Mouse (Mus musculus): ENCODE data around the gene Gm3336.
A peak's percentile ranks its signal among the peaks of the same experiment; 100 is the strongest.

Gene Gm3336

GRCm38 (mm10) chr8:70716521-70717400 is 1.6 kb upstream of the Gm3336 start:
- DNase-seq (ENCODE audit: low spot score in 2 of 2) = no peak

- no peak for DNase-seq (ENCODE audit: low spot score in 2 of 2)
These were observed 1.5 kb downstream of the Gm3336 start for GRCm38 (mm10) chr8:70719796-70720270.

GRCm38 (mm10) chr8:70720739-70721138 is 2.4 kb downstream of the Gm3336 start:
- DNase-seq (ENCODE audit: low spot score in 2 of 2) = peak in 1 of 2 experiments; percentile 80

GRCm38 (mm10) chr8:70721601-70722000 is 3.3 kb downstream of the Gm3336 start:
- no peak for DNase-seq (ENCODE audit: low spot score in 2 of 2)

- DNase-seq (ENCODE audit: low spot score in 2 of 2) = no peak
These were observed 5.3 kb downstream of the Gm3336 start, which contains the start of gene Pde4c for GRCm38 (mm10) chr8:70723486-70724210. Pde4c (plus strand) TSS chr8:70723720.

GRCm38 (mm10) chr8:70724216-70724615 is 5.9 kb downstream of the Gm3336 start:
- DNase-seq (ENCODE audit: low spot score in 2 of 2) = no peak

GRCm38 (mm10) chr8:70725792-70726447 is 7.6 kb downstream of the Gm3336 start:
- DNase-seq (ENCODE audit: low spot score in 2 of 2) = no peak

GRCm38 (mm10) chr8:70726721-70727120 is 8.4 kb downstream of the Gm3336 start:
- DNase-seq (ENCODE audit: low spot score in 2 of 2) = no peak

- no peak for DNase-seq (ENCODE audit: low spot score in 2 of 2)
These were observed 11.6 kb downstream of the Gm3336 start for GRCm38 (mm10) chr8:70729808-70730475.

GRCm38 (mm10) chr8:70730956-70731355 is 12.6 kb downstream of the Gm3336 start:
- no peak for DNase-seq (ENCODE audit: low spot score in 2 of 2)

GRCm38 (mm10) chr8:70737705-70738104 is 19.4 kb downstream of the Gm3336 start:
- no peak for DNase-seq (ENCODE audit: low spot score in 2 of 2)

- no peak for DNase-seq (ENCODE audit: low spot score in 2 of 2)
These were observed 19.9 kb downstream of the Gm3336 start for GRCm38 (mm10) chr8:70738211-70738610.

GRCm38 (mm10) chr8:70741661-70742060 is 23.3 kb downstream of the Gm3336 start:
- DNase-seq (ENCODE audit: low spot score in 2 of 2) = no peak

- no peak for DNase-seq (ENCODE audit: low spot score in 2 of 2)
These were observed 23.8 kb downstream of the Gm3336 start for GRCm38 (mm10) chr8:70742176-70742575.

- DNase-seq (ENCODE audit: low spot score in 2 of 2) = no peak
These were observed 24.8 kb downstream of the Gm3336 start for GRCm38 (mm10) chr8:70742981-70743655.

GRCm38 (mm10) chr8:70743656-70744590 is 25.6 kb downstream of the Gm3336 start:
- no peak for DNase-seq (ENCODE audit: low spot score in 2 of 2)

- no peak for DNase-seq (ENCODE audit: low spot score in 2 of 2)
These were observed 26.5 kb downstream of the Gm3336 start for GRCm38 (mm10) chr8:70744806-70745205.

- DNase-seq (ENCODE audit: low spot score in 2 of 2) = no peak
These were observed 27.4 kb downstream of the Gm3336 start for GRCm38 (mm10) chr8:70745691-70746220.

- DNase-seq (ENCODE audit: low spot score in 2 of 2) = no peak
These were observed 28.3 kb downstream of the Gm3336 start for GRCm38 (mm10) chr8:70746676-70747075.

All from frontal cortex, postnatal 14 days (tissue).